Mouse (Mus musculus) CH12.LX (cell line): ENCODE results near the gene Pex14.

ENCODE experiments used
- CHD2 ChIP-seq: IDR thresholded peaks from 2 replicates; pipeline ENCODE4 v1.6.1; 2011; ENCODE audit warnings: low read length, improper control_type of control experiment
- ETS1 ChIP-seq: conservative IDR thresholded peaks from 2 replicates; pipeline ENCODE4 v1.6.1; 2012; ENCODE audit warnings: low read depth, mild to moderate bottlenecking, inconsistent platforms, low read length, improper control_type of control experiment, moderate library complexity
- POLR2A ChIP-seq: IDR thresholded peaks from 2 replicates; pipeline ENCODE4 v1.6.1; 2011; ENCODE audit warnings: low read depth, mild to moderate bottlenecking, improper control_type of control experiment, low read length
- USF2 ChIP-seq: conservative IDR thresholded peaks from 2 replicates; pipeline ENCODE4 v1.6.1; 2011; ENCODE audit warnings: low read depth, low read length, improper control_type of control experiment

DNA sequence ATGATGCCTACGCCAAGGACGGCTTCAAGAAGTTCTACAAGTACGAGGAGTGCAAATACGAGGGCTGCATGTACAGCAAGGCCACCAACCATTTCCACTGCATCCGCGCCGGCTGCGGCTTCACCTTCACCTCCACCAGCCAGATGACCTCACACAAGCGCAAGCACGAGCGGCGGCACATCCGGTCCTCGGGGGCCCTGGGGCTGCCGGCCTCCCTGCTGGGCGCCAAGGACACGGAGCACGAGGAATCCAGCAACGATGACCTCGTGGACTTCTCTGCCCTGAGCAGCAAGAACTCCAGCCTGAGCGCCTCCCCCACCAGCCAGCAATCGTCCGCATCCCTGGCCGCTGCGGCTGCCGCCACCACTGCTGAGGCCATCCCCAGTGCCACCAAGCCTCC is 161.1 kb downstream of the Pex14 start:
- no peak for TF ChIP-seq ETS1
- no peak for TF ChIP-seq CHD2
- no peak for TF ChIP-seq POLR2A
- TF ChIP-seq USF2: no peak
